Mouse (Mus musculus) frontal cortex, postnatal 25 days (tissue): ENCODE measurements around the gene Rxrg.

Experiments used
- DNase-seq, 2 experiments: peaks; one replicate each; pipeline ENCODE4 v3.0.0; 2022; ENCODE audit warnings: low spot score in 2 of 2

Rxrg gene

GRCm38 (mm10) chr1:167598255-167599081 lies at the start of gene Rxrg:
TSS of gene Rxrg (plus strand) at chr1:167598384.
- DNase-seq, result peak; percentile 31 to 38

GRCm38 (mm10) chr1:167549324-167549723 lies 48.9 kb upstream of the Rxrg start:
- no peak for DNase-seq

GRCm38 (mm10) chr1:167551601-167552000 lies 46.6 kb upstream of the Rxrg start:
- peak; percentile 9 to 13 for DNase-seq

- DNase-seq, result no peak
Observed at GRCm38 (mm10) chr1:167553959-167554526, 44.1 kb upstream of the Rxrg start.

GRCm38 (mm10) chr1:167566571-167566970 lies 31.6 kb upstream of the Rxrg start:
- DNase-seq, result no peak

GRCm38 (mm10) chr1:167579131-167579530 lies 19.1 kb upstream of the Rxrg start:
- DNase-seq, result no peak

GRCm38 (mm10) chr1:167583195-167583594 lies 15.0 kb upstream of the Rxrg start:
- no peak for DNase-seq

GRCm38 (mm10) chr1:167583888-167584287 lies 14.3 kb upstream of the Rxrg start:
- no peak for DNase-seq

- DNase-seq, result no peak
Observed at GRCm38 (mm10) chr1:167588747-167589558, 9.2 kb upstream of the Rxrg start.

GRCm38 (mm10) chr1:167592175-167592574 lies 6.0 kb upstream of the Rxrg start:
- DNase-seq, result no peak

- no peak for DNase-seq
Observed at GRCm38 (mm10) chr1:167599211-167599735, 1.1 kb downstream of the Rxrg start.

GRCm38 (mm10) chr1:167608201-167608741 lies 10.1 kb downstream of the Rxrg start:
- peak in 1 of 2 experiments; percentile 16 for DNase-seq

- DNase-seq, result no peak
Observed at GRCm38 (mm10) chr1:167617131-167617530, 18.9 kb downstream of the Rxrg start.

GRCm38 (mm10) chr1:167617995-167618489 lies 19.9 kb downstream of the Rxrg start:
- no peak for DNase-seq

- DNase-seq, result no peak
Observed at GRCm38 (mm10) chr1:167620206-167620795, 22.1 kb downstream of the Rxrg start.

- no peak for DNase-seq
Observed at GRCm38 (mm10) chr1:167625098-167625497, 26.9 kb downstream of the Rxrg start.

- no peak for DNase-seq
Observed at GRCm38 (mm10) chr1:167631765-167632164, 33.6 kb downstream of the Rxrg start.

GRCm38 (mm10) chr1:167635702-167636101 lies 37.5 kb downstream of the Rxrg start:
- no peak for DNase-seq

- peak; percentile 53 to 67 for DNase-seq
Observed at GRCm38 (mm10) chr1:167636948-167637347, 38.8 kb downstream of the Rxrg start.

GRCm38 (mm10) chr1:167638053-167638452 lies 39.9 kb downstream of the Rxrg start:
- peak in 1 of 2 experiments; percentile 30 for DNase-seq

- DNase-seq, result no peak
Observed at GRCm38 (mm10) chr1:167638901-167639300, 40.7 kb downstream of the Rxrg start.
